Mouse (Mus musculus) midbrain, postnatal 0 days (tissue): Measurements from ENCODE around the gene St8sia2. TPM values are rescaled to one million over a fixed set of nuclear protein-coding genes. Genes with fewer than 3 reads are reported as not detected.

Experiments
- ATAC-seq: fragments of 200-750 bp; cut with Nextera tagmentation; 2 replicates; pipeline ENCODE4 v1.8.0; 2017; ENCODE audit warnings: moderate number of reproducible peaks, mild to moderate bottlenecking, moderate TSS enrichment, moderate library complexity; ENCODE audit not compliant: low FRiP score
- DNase-seq: peaks from one replicate; pipeline ENCODE4 v3.0.0-alpha.2; 2015; ENCODE audit warnings: low spot score
- H3K27ac ChIP-seq: fragments of 300-500 bp; sonication (generic); 2 replicates; pipeline ENCODE4 v1.5.1; 2014; ENCODE audit warnings: low read depth, mild to moderate bottlenecking, low read length, mixed read lengths
- H3K27me3 ChIP-seq: fragments of 300-500 bp; sonication (generic); 2 replicates; pipeline ENCODE4 v1.6.1; 2014; ENCODE audit warnings: low read length, control low read depth, mixed read lengths; ENCODE audit not compliant: insufficient read depth
- H3K36me3 ChIP-seq: fragments of 300-500 bp; sonication (generic); 2 replicates; pipeline ENCODE4 v1.6.1; 2014; ENCODE audit warnings: low read length, control low read depth, mixed read lengths; ENCODE audit not compliant: insufficient read depth
- H3K4me1 ChIP-seq: fragments of 300-500 bp; sonication (generic); 2 replicates; pipeline ENCODE4 v1.6.1; 2014; ENCODE audit warnings: mild to moderate bottlenecking, control low read depth, antibody characterized with exemption, low read length, mixed read lengths; ENCODE audit not compliant: insufficient read depth
- H3K4me2 ChIP-seq: fragments of 300-500 bp; sonication (generic); 2 replicates; pipeline ENCODE4 v1.6.1; 2014; ENCODE audit warnings: low read depth, mild to moderate bottlenecking, low read length, mixed read lengths; ENCODE audit not compliant: poor library complexity, severe bottlenecking
- H3K4me3 ChIP-seq: fragments of 300-500 bp; sonication (generic); 2 replicates; pipeline ENCODE4 v1.5.1; 2014; ENCODE audit warnings: low read depth, mild to moderate bottlenecking, low read length, moderate library complexity
- H3K9ac ChIP-seq: fragments of 300-500 bp; sonication (generic); replicated peaks from 2 replicates; pipeline ENCODE4 v1.6.1; 2014; ENCODE audit warnings: mild to moderate bottlenecking, low read length, moderate library complexity, mixed read lengths; ENCODE audit not compliant: poor library complexity, severe bottlenecking
- H3K9me3 ChIP-seq: fragments of 300-500 bp; sonication (generic); 2 replicates; pipeline ENCODE4 v1.6.1; 2016; ENCODE audit warnings: low read length, control low read depth
- CTCF ChIP-seq: IDR thresholded peaks from 2 replicates; pipeline ENCODE4 v1.5.1; 2016; ENCODE audit warnings: antibody characterized with exemption, mild to moderate bottlenecking
- WGBS: fragments of 180-500 bp; shearing (Covaris S2); extraction: QIAGEN DNeasy Blood & Tissue Kit; methylation state at CpG from one replicate; pipeline ENCODE4 v1.1.7; 2014; 5-methylcytosine and 5-hydroxymethylcytosine counted together
- polyA plus RNA-seq: library from polyadenylated mRNA; unstranded; fragments of >200 nt; fragmentation: Nextera tagmentation; extraction: Ambion mirVana; gene quantifications from 2 replicates; pipeline ENCODE4 v1.2.1, GENCODE M21; 2015
- total RNA-seq: library from RNA; depleted of rRNA; stranded (reverse); fragments of >200 nt; gene quantifications from 2 replicates; pipeline ENCODE4 v1.2.3, GENCODE M21; 2014

Gene St8sia2
- total and polyA plus RNA-seq, 2 experiments from 2014 or later: 75.1 to 88.1 TPM

GRCm38 (mm10) chr7:73935703-73936102 lies 77.8 kb downstream of the St8sia2 start:
- Histone ChIP-seq H3K36me3 (no peaks in the 10 kb centered on the region), H3K4me3 (no peak overlapping the region), H3K4me1 (no peaks in the 10 kb centered on the region), H3K27ac (no peak overlapping the region), H3K27me3 (no peaks in the 10 kb centered on the region), H3K4me2 (no peak overlapping the region), H3K9ac (no peak overlapping the region), H3K9me3 (no peaks in the 10 kb centered on the region)
- DNase-seq (no peak), ATAC-seq (no peak)
- 78% methylated on average over 2 of the region's 2 CpGs for WGBS
- TF ChIP-seq CTCF: no peak

GRCm38 (mm10) chr7:73933036-73933435 lies 80.5 kb downstream of the St8sia2 start:
- DNase-seq (no peak), ATAC-seq (no peak)
- Histone ChIP-seq H3K9ac (no peak overlapping the region), H3K9me3 (no peaks in the 10 kb centered on the region), H3K4me3 (no peak overlapping the region), H3K4me2 (no peak overlapping the region), H3K27me3 (no peaks in the 10 kb centered on the region), H3K4me1 (no peaks in the 10 kb centered on the region), H3K27ac (no peak overlapping the region), H3K36me3 (no peaks in the 10 kb centered on the region)
- 78% methylated on average over 3 of the region's 3 CpGs for WGBS
- no peak for TF ChIP-seq CTCF

- H3K9ac ChIP-seq: no peak overlapping the region
- 37% methylated on average over 16 of the region's 16 CpGs for WGBS
- 0 out of 2 replicates have a peak, but pooled peaks cover 5% of the 10 kb centered on the region for H3K4me1 ChIP-seq
- ATAC-seq (no peak), DNase-seq (no peak)
- H3K27ac ChIP-seq: no peak overlapping the region
- no peak overlapping the region for H3K4me2 ChIP-seq
- TF ChIP-seq CTCF: no peak
- no peaks in the 10 kb centered on the region for H3K36me3 ChIP-seq
- H3K4me3 ChIP-seq: no peak overlapping the region
- H3K27me3 ChIP-seq: no peaks in the 10 kb centered on the region
- no peaks in the 10 kb centered on the region for H3K9me3 ChIP-seq
These were observed 92.5 kb downstream of the St8sia2 start for GRCm38 (mm10) chr7:73920921-73921485.

- no peak overlapping the region for H3K27ac ChIP-seq
- H3K27me3 ChIP-seq: no peaks in the 10 kb centered on the region
- ATAC-seq: peak; percentile 74
- H3K9ac ChIP-seq: no peak overlapping the region
- H3K36me3 ChIP-seq: no peaks in the 10 kb centered on the region
- TF ChIP-seq CTCF: no peak
- 36% methylated on average over 9 of the region's 9 CpGs for WGBS
- H3K4me3 ChIP-seq: no peak overlapping the region
- no peaks in the 10 kb centered on the region for H3K9me3 ChIP-seq
- H3K4me1 ChIP-seq: 0 out of 2 replicates have a peak, but pooled peaks cover 5% of the 10 kb centered on the region
- no peak overlapping the region for H3K4me2 ChIP-seq
- peak; percentile 94 for DNase-seq
These were observed 95.7 kb downstream of the St8sia2 start for GRCm38 (mm10) chr7:73917633-73918311.

DNA sequence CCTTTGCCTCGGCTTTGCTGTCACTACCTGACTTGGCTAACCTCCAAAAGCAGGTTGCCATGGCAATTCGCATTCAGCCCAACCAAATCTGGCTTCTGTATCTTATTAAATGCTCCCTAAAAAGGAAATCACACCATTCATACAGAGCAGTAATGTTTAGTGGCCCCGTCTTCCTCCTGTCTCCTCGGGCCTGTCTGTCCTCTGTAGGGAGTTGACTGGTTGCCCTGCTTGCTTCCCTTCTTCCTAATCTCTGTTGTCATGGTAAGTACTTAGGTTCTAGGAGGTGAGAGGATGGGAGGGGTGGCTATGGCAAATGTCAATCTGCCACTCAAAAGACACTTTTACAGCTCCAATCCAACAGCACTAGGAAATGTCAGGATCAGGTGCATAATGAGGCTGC lies 101.6 kb downstream of the St8sia2 start:
- Histone ChIP-seq H3K27ac (no peak overlapping the region), H3K4me3 (no peak overlapping the region), H3K4me1 (peaks cover 3% of the 10 kb centered on the region; the same call in 1 of the 2 replicates), H3K9ac (no peak overlapping the region), H3K9me3 (no peaks in the 10 kb centered on the region), H3K36me3 (no peaks in the 10 kb centered on the region), H3K27me3 (no peaks in the 10 kb centered on the region), H3K4me2 (no peak overlapping the region)
- ATAC-seq (no peak), DNase-seq (no peak)
- 18% methylated on average over 4 of the region's 4 CpGs for WGBS
- no peak for TF ChIP-seq CTCF

GRCm38 (mm10) chr7:73910843-73911242 lies 102.6 kb downstream of the St8sia2 start:
- WGBS: 95% methylated on average over 4 of the region's 4 CpGs
- no peak for DNase-seq
- no peak for TF ChIP-seq CTCF
- Histone ChIP-seq H3K4me1 (peaks cover 3% of the 10 kb centered on the region; the same call in 1 of the 2 replicates), H3K4me3 (no peak overlapping the region), H3K9ac (no peak overlapping the region), H3K27me3 (no peaks in the 10 kb centered on the region), H3K4me2 (no peak overlapping the region), H3K9me3 (no peaks in the 10 kb centered on the region), H3K36me3 (no peaks in the 10 kb centered on the region), H3K27ac (no peak overlapping the region)
- no peak for ATAC-seq
